8 mouse cellular contexts compared by ENCODE assay signal in the genomic region with DNA sequence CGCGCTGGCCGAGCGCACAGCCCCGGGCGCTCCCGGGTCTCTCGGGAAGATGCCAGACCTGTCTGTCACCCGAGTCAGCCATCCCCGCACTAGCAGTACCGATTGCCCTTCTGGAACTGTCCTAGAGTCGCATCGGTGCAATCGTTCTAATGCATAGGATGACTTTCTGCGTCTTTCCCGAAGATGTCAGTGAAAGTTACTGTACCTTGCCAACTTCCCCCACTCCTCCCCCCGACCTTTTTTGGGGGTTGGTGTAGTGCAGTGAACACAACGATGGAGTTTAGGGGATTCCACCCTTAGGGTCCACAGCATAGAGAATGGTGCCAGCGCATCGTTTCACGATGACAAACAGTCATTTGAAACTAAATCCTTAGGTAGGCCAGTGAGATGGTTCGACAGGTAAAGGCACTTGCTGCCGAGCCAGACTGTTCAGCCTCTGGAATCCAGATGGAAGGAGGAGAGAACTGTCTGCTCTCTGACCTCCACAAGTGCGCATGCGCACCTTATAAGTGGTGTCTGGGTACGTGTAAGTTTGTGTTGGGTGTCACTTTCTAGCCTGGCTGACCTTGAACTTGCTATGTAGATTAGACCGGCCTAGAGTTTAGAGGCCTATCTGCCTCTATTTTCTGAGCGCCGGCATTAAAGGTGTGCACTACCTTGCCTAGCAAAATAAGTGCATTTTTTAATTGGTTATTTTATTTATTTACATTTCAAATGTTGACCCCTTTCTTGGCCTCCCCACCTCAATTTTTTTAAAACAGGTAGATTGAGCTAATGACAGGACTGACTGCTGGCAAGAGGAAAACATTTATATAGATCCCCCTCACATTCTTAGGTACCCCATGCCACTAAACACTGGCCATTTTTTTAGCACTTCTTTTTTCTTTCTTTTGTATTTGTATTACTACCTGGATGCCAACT. TPM values are rescaled to one million over a fixed set of nuclear protein-coding genes. Genes with fewer than 3 reads are reported as not detected.
DNase-seq lines count a peak whose midpoint lies in the region; ATAC-seq and TF ChIP-seq lines count a peak whose summit lies in the region.

No protein-coding gene starts in this region.

- no peaks in the 10 kb centered on the region for H3K9me3 ChIP-seq in CH12.LX (replicated peaks; ENCODE audit: low read length)
- no peaks in the 10 kb centered on the region for H3K9me3 ChIP-seq in heart, embryonic 15.5 days (replicated peaks)
- no peaks in the 10 kb centered on the region for H3K9me3 ChIP-seq in lung, embryonic 14.5 days (ENCODE audit: low read depth, low read length)
- H3K9me3 ChIP-seq in neural tube, embryonic 15.5 days (replicated peaks), result no peaks in the 10 kb centered on the region

- in situ Hi-C loops in CH12.LX (cut with MboI; ENCODE audit: low pct_ligation_motif_present, low pct_unique_long_range_greater_than_20kb, low sequenced_read_pairs), result loop anchor here (10.0 to 25.0 kb wide), 2 partner anchors 101 to 249 kb away; a partner anchor contains a TSS

- dilution Hi-C loops in CH12.LX (cut with MboI; ENCODE audit: extremely low pct_ligation_motif_present, extremely low pct_unique_long_range_greater_than_20kb, low sequenced_read_pairs), result no loop called here

- peak; percentile 15; the same call in 1 of the 2 replicates for TF ChIP-seq EP300 in CH12.LX (IDR thresholded peaks at IDR 0.05; ENCODE audit: low read length)

- 4% methylated on average over 27 of the region's 29 CpGs for WGBS in heart, embryonic 15.5 days
- WGBS in lung, embryonic 14.5 days, result 4% methylated on average over 29 of the region's 29 CpGs
- WGBS in neural tube, embryonic 15.5 days, result 8% methylated on average over 29 of the region's 29 CpGs

- peak overlapping the region; percentile 98 for H3K9ac ChIP-seq in CH12.LX (ENCODE audit: insufficient read depth, low read depth)
- peak overlapping the region; percentile 99 for H3K9ac ChIP-seq in heart, embryonic 15.5 days
- H3K9ac ChIP-seq in lung, embryonic 14.5 days, result peak overlapping the region; percentile 99
- peak overlapping the region; percentile 98 for H3K9ac ChIP-seq in neural tube, embryonic 15.5 days (replicated peaks)

- TF ChIP-seq POLR2A in CH12.LX (IDR thresholded peaks at IDR 0.05; ENCODE audit: low read depth, low read length), result peak; percentile 79

- H3K27ac ChIP-seq in CH12.LX (ENCODE audit: insufficient read depth, low read depth), result peak overlapping the region; percentile 85
- peak overlapping the region; percentile 99 for H3K27ac ChIP-seq in heart, embryonic 15.5 days
- peak overlapping the region; percentile 98 for H3K27ac ChIP-seq in lung, embryonic 14.5 days (ENCODE audit: low read depth)
- peak overlapping the region; percentile 98 for H3K27ac ChIP-seq in neural tube, embryonic 15.5 days (replicated peaks)

- no peak for TF ChIP-seq CTCF in CH12.LX (conservative IDR thresholded peaks at IDR 0.05 in 1 of 2, IDR thresholded peaks at IDR 0.05 in 1 of 2; ENCODE audit: low read depth in 2 of 2, low read length in 2 of 2)
- no peak for TF ChIP-seq CTCF in lung, embryonic 14.5 days (IDR thresholded peaks at IDR 0.05; ENCODE audit: low read depth)

- peak; percentile 94 for DNase-seq in CH12.LX (ENCODE audit: extremely low read depth)
- peak; percentile 75 for DNase-seq in adrenal gland, postnatal 10 days
- DNase-seq in kidney, postnatal 14 days, result peak; percentile 82
- peak; percentile 73 for DNase-seq in lung, embryonic 14.5 days
- DNase-seq in thymus, postnatal 25 days, result peak; percentile 58

- no peak for TF ChIP-seq RAD21 in CH12.LX (IDR thresholded peaks at IDR 0.05; ENCODE audit: low read depth, low read length)

- peaks cover 8 to 45% of the 10 kb centered on the region in 2 experiments for H3K4me1 ChIP-seq in CH12.LX (ENCODE audit: control insufficient read depth in 1 of 2, insufficient read depth in 2 of 2)
- H3K4me1 ChIP-seq in heart, embryonic 15.5 days (replicated peaks), result peaks cover 33% of the 10 kb centered on the region
- H3K4me1 ChIP-seq in lung, embryonic 14.5 days (ENCODE audit: insufficient read depth), result no peaks in the 10 kb centered on the region
- peaks cover 37% of the 10 kb centered on the region for H3K4me1 ChIP-seq in neural tube, embryonic 15.5 days

- H3K4me2 ChIP-seq in CH12.LX (ENCODE audit: insufficient read depth, low read depth, poor library complexity, severe bottlenecking), result peak overlapping the region; percentile 33
- H3K4me2 ChIP-seq in heart, embryonic 15.5 days, result peak overlapping the region; percentile 76
- H3K4me2 ChIP-seq in lung, embryonic 14.5 days, result peak overlapping the region; percentile 72
- H3K4me2 ChIP-seq in neural tube, embryonic 15.5 days, result peak overlapping the region; percentile 80

- H3K79me2 ChIP-seq in CH12.LX (replicated peaks; ENCODE audit: control insufficient read depth, extremely low read depth, insufficient read depth, poor library complexity, severe bottlenecking), result peaks cover 63% of the 10 kb centered on the region

- ATAC-seq in erythroid progenitor cell, adult 5-6 weeks (replicated peaks; ENCODE audit: low FRiP score, poor library complexity, severe bottlenecking), result 0 out of 2 replicates have a peak, but pooled peaks have one; percentile 30
- ATAC-seq in heart, embryonic 15.5 days (replicated peaks; ENCODE audit: insufficient number of reproducible peaks, insufficient read depth, low FRiP score, low read depth), result no peak
- ATAC-seq in lung, embryonic 14.5 days (ENCODE audit: insufficient read depth), result peak; percentile 8; the same call in 1 of the 2 replicates
- ATAC-seq in neural tube, embryonic 15.5 days (ENCODE audit: low FRiP score), result peak; percentile 8

- H3K36me3 ChIP-seq in CH12.LX (replicated peaks in 1 of 2; ENCODE audit: control insufficient read depth in 1 of 2, insufficient read depth in 1 of 2, low read length in 1 of 2), result peaks cover 28 to 55% of the 10 kb centered on the region in 2 experiments
- peaks cover 20% of the 10 kb centered on the region for H3K36me3 ChIP-seq in heart, embryonic 15.5 days
- peaks cover 37% of the 10 kb centered on the region for H3K36me3 ChIP-seq in lung, embryonic 14.5 days (ENCODE audit: insufficient read depth)
- peaks cover 15% of the 10 kb centered on the region for H3K36me3 ChIP-seq in neural tube, embryonic 15.5 days

- peak overlapping the region; percentile 77 to 89 (median 87) for H3K4me3 ChIP-seq in CH12.LX (replicated peaks in 1 of 3; ENCODE audit: low read depth in 2 of 3, low read length in 2 of 3, poor library complexity in 1 of 3)
- H3K4me3 ChIP-seq in heart, embryonic 15.5 days, result peak overlapping the region; percentile 99
- H3K4me3 ChIP-seq in lung, embryonic 14.5 days (ENCODE audit: low read depth, low read length), result peak overlapping the region; percentile 92
- H3K4me3 ChIP-seq in neural tube, embryonic 15.5 days (replicated peaks), result peak overlapping the region; percentile 100

- H3K27me3 ChIP-seq in CH12.LX (replicated peaks), result no peaks in the 10 kb centered on the region
- H3K27me3 ChIP-seq in heart, embryonic 15.5 days, result no peaks in the 10 kb centered on the region
- no peaks in the 10 kb centered on the region for H3K27me3 ChIP-seq in lung, embryonic 14.5 days (ENCODE audit: insufficient read depth, low read length)
- H3K27me3 ChIP-seq in neural tube, embryonic 15.5 days (replicated peaks), result no peaks in the 10 kb centered on the region

TF ChIP-seq in CH12.LX, 34 proteins besides CTCF, POLR2A, EP300 and RAD21 (continues in another document):
- TF ChIP-seq JUND (conservative IDR thresholded peaks at IDR 0.05; ENCODE audit: low read depth, low read length), result no peak
- TF ChIP-seq NELFE (IDR thresholded peaks at IDR 0.05; ENCODE audit: low read depth, low read length), result peak; percentile 74
- TF ChIP-seq POLR2AphosphoS2 (IDR thresholded peaks at IDR 0.05; ENCODE audit: low read depth, low read length), result 0 out of 2 replicates have a peak, but pooled peaks have one; percentile 35
- no peak for TF ChIP-seq USF2 (conservative IDR thresholded peaks at IDR 0.05; ENCODE audit: low read depth, low read length)
- no peak; the same call in 1 of the 2 replicates for TF ChIP-seq ZMIZ1 (IDR thresholded peaks at IDR 0.05; ENCODE audit: low read depth, low read length)
- no peak for TF ChIP-seq SIN3A (IDR thresholded peaks at IDR 0.05; ENCODE audit: low read length)
- TF ChIP-seq NRF1 (IDR thresholded peaks at IDR 0.05; ENCODE audit: low read depth, low read length), result peak; percentile 95
- no peak for TF ChIP-seq ZC3H11A (IDR thresholded peaks at IDR 0.05; ENCODE audit: low read depth, low read length)
- no peak for TF ChIP-seq SMC3 (IDR thresholded peaks at IDR 0.05; ENCODE audit: low read depth, low read length)
- TF ChIP-seq ELF1 (IDR thresholded peaks at IDR 0.05; ENCODE audit: low read depth, low read length), result no peak
- peak; percentile 81 for TF ChIP-seq TBP (conservative IDR thresholded peaks at IDR 0.05; ENCODE audit: low read depth, low read length)
- TF ChIP-seq ZKSCAN1 (IDR thresholded peaks at IDR 0.05; ENCODE audit: borderline replicate concordance, low read depth, low read length), result no peak
- TF ChIP-seq RCOR1 (conservative IDR thresholded peaks at IDR 0.05; ENCODE audit: low read depth, low read length), result no peak
- 0 out of 2 replicates have a peak, but pooled peaks have one; percentile 17 for TF ChIP-seq IRF4 (IDR thresholded peaks at IDR 0.05; ENCODE audit: low read depth, low read length)

RNA-seq across cellular contexts. Expression of a gene that starts 0.7 kb away (rescaled TPM):
- total RNA-seq in CH12.LX (2012; rRNA removed), result 223 and 264 TPM in 2 replicates
- 277 and 315 TPM in 2 replicates for total RNA-seq in CH12.LX (2014; rRNA removed)
- polyA plus RNA-seq in CH12.LX (2012; ENCODE audit: insufficient read length, low read depth), result 485 and 620 TPM in 2 replicates
- 100 to 1,000 TPM; 436 to 522 TPM for total RNA-seq in adrenal gland, postnatal 10 days (2021)
- 211 and 225 TPM in 2 replicates for total RNA-seq in erythroid progenitor cell, adult 5-6 weeks (2015; ENCODE audit: low replicate concordance)
- 85.0 and 121 TPM in 2 replicates for total RNA-seq in erythroid progenitor cell, adult 5-6 weeks (2017; ENCODE audit: low replicate concordance)
- polyA plus RNA-seq in heart, embryonic 15.5 days (2015; fragmentation: Nextera tagmentation; extraction: Ambion mirVana), result 1,399 and 1,970 TPM in 2 replicates
- 842 and 905 TPM in 2 replicates for polyA plus RNA-seq in lung, embryonic 14.5 days (2014; fragmentation: Nextera tagmentation; extraction: Ambion mirVana)
- 846 and 888 TPM in 2 replicates for polyA plus RNA-seq in neural tube, embryonic 15.5 days (2015; fragmentation: Nextera tagmentation; extraction: Ambion mirVana)

RNA-seq across cellular contexts. Expression of a gene that starts 1.4 kb away (rescaled TPM):
- total RNA-seq in CH12.LX (2012; rRNA removed), result 44.3 and 50.2 TPM in 2 replicates
- total RNA-seq in CH12.LX (2014; rRNA removed), result 77.0 and 82.8 TPM in 2 replicates
- 82.8 and 85.2 TPM in 2 replicates for polyA plus RNA-seq in CH12.LX (2012; ENCODE audit: insufficient read length, low read depth)
- 10 to 100 TPM; 61.0 to 65.8 TPM for total RNA-seq in adrenal gland, postnatal 10 days (2021)
- 43.2 and 47.8 TPM in 2 replicates for total RNA-seq in erythroid progenitor cell, adult 5-6 weeks (2015; ENCODE audit: low replicate concordance)
- total RNA-seq in erythroid progenitor cell, adult 5-6 weeks (2017; ENCODE audit: low replicate concordance), result 49.0 and 55.6 TPM in 2 replicates
- 31.0 and 31.4 TPM in 2 replicates for polyA plus RNA-seq in heart, embryonic 15.5 days (2015; fragmentation: Nextera tagmentation; extraction: Ambion mirVana)
- polyA plus RNA-seq in lung, embryonic 14.5 days (2014; fragmentation: Nextera tagmentation; extraction: Ambion mirVana), result 47.4 and 47.5 TPM in 2 replicates
- 14.7 and 17.0 TPM in 2 replicates for polyA plus RNA-seq in neural tube, embryonic 15.5 days (2015; fragmentation: Nextera tagmentation; extraction: Ambion mirVana)
